Mouse (Mus musculus) forebrain, embryonic 14.5 days (tissue): ENCODE results near the gene Tbcd. TPM values are rescaled to one million over a fixed set of nuclear protein-coding genes. Genes with fewer than 3 reads are reported as not detected.
A peak's percentile ranks its signal among the peaks of the same experiment; 100 is the strongest.

ENCODE experiments used
- ATAC-seq: fragments of 200-750 bp; cut with Nextera tagmentation; 2 replicates; pipeline ENCODE4 v1.8.0; 2017; ENCODE audit warnings: mild to moderate bottlenecking, moderate library complexity
- DNase-seq: peaks from one replicate; pipeline ENCODE4 v3.0.0-alpha.2; 2015; ENCODE audit warnings: low spot score
- H3K27ac ChIP-seq: fragments of 300-500 bp; sonication (generic); 2 replicates; pipeline ENCODE4 v1.5.1; 2014; ENCODE audit warnings: low read depth, mild to moderate bottlenecking, control low read depth, low read length, moderate library complexity
- H3K27me3 ChIP-seq: fragments of 300-500 bp; sonication (generic); replicated peaks from 2 replicates; pipeline ENCODE4 v1.6.1; 2014; ENCODE audit warnings: low read length, control low read depth, mixed read lengths; ENCODE audit not compliant: control insufficient read depth, insufficient read depth
- H3K36me3 ChIP-seq: fragments of 300-500 bp; sonication (generic); 2 replicates; pipeline ENCODE4 v1.6.1; 2014; ENCODE audit warnings: low read length, control low read depth; ENCODE audit not compliant: control insufficient read depth, insufficient read depth
- H3K4me1 ChIP-seq: fragments of 300-500 bp; sonication (generic); 2 replicates; pipeline ENCODE4 v1.6.1; 2014; ENCODE audit warnings: antibody characterized with exemption, low read length, control low read depth; ENCODE audit not compliant: control insufficient read depth, insufficient read depth
- H3K4me2 ChIP-seq: fragments of 300-500 bp; sonication (generic); 2 replicates; pipeline ENCODE4 v1.6.1; 2014; ENCODE audit warnings: mild to moderate bottlenecking, control low read depth, low read length
- H3K4me3 ChIP-seq: fragments of 300-500 bp; sonication (generic); 2 replicates; pipeline ENCODE4 v1.5.1; 2014; ENCODE audit warnings: low read depth, low read length, control low read depth
- H3K9ac ChIP-seq: fragments of 300-500 bp; sonication (generic); 2 replicates; pipeline ENCODE4 v1.6.1; 2014; ENCODE audit warnings: mild to moderate bottlenecking, low read length, control low read depth, moderate library complexity
- H3K9me3 ChIP-seq: fragments of 300-500 bp; sonication (generic); replicated peaks from 2 replicates; pipeline ENCODE4 v1.6.1; 2016; ENCODE audit warnings: low read length, control low read depth, mixed read lengths; ENCODE audit not compliant: control insufficient read depth
- WGBS: fragments of 180-500 bp; shearing (Covaris S2); extraction: QIAGEN DNeasy Blood & Tissue Kit; methylation state at CpG from one replicate; pipeline ENCODE4 v1.1.7; 2014; 5-methylcytosine and 5-hydroxymethylcytosine counted together
- polyA plus RNA-seq: library from polyadenylated mRNA; unstranded; fragments of >200 nt; fragmentation: Nextera tagmentation; extraction: Ambion mirVana; gene quantifications from 2 replicates; pipeline ENCODE4 v1.2.1, GENCODE M21; 2014

The Tbcd gene
- polyA plus RNA-seq, 1 experiment from 2014 or later: 33.8 TPM

- Histone ChIP-seq H3K27me3 (no peaks in the 10 kb centered on the region), H3K27ac (no peak overlapping the region), H3K4me3 (no peak overlapping the region), H3K4me2 (no peak overlapping the region), H3K36me3 (peaks cover 2% of the 10 kb centered on the region; the same call in 1 of the 2 replicates), H3K9ac (no peak overlapping the region), H3K9me3 (no peaks in the 10 kb centered on the region), H3K4me1 (no peaks in the 10 kb centered on the region)
- no peak for ATAC-seq
- no peak for DNase-seq
- 93% methylated on average over 5 of the region's 5 CpGs for WGBS
Observed at GRCm38 (mm10) chr11:121648166-121648565, 196.4 kb downstream of the Tbcd start.

DNA sequence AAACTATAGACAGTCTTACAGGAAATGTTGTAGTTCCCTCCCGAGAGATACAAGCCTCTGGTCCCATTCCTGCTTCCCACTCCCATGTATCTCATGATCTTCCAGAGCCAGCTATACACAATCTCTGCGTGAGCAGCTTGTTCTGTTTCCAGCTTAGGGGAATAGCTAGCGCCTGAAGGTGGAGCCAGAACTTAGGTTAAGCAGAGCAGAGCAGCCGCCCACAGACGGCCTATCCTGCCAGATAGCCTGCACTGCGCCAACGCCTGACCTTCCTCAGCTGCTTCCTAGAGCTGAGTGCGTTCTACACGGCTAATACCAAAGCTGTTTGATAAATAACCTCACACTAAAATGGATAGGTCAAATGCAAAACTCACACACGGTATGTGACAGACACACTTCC lies 198.2 kb downstream of the Tbcd start:
- Histone ChIP-seq H3K9me3 (no peaks in the 10 kb centered on the region), H3K4me1 (no peaks in the 10 kb centered on the region), H3K4me3 (no peak overlapping the region), H3K27ac (no peak overlapping the region), H3K9ac (no peak overlapping the region), H3K4me2 (no peak overlapping the region), H3K36me3 (0 out of 2 replicates have a peak, but pooled peaks cover 2% of the 10 kb centered on the region), H3K27me3 (no peaks in the 10 kb centered on the region)
- ATAC-seq: no peak
- DNase-seq: no peak
- 80% methylated on average over 10 of the region's 10 CpGs for WGBS

- H3K4me1 ChIP-seq: no peaks in the 10 kb centered on the region
- no peak for ATAC-seq
- H3K27me3 ChIP-seq: no peaks in the 10 kb centered on the region
- H3K27ac ChIP-seq: no peak overlapping the region
- H3K9ac ChIP-seq: no peak overlapping the region
- DNase-seq: no peak
- no peak overlapping the region for H3K4me2 ChIP-seq
- WGBS: 92% methylated on average over 11 of the region's 11 CpGs
- no peaks in the 10 kb centered on the region for H3K9me3 ChIP-seq
- no peak overlapping the region for H3K4me3 ChIP-seq
- H3K36me3 ChIP-seq: 0 out of 2 replicates have a peak, but pooled peaks cover 2% of the 10 kb centered on the region
Observed at GRCm38 (mm10) chr11:121650668-121651067, 198.9 kb downstream of the Tbcd start.

- no peak overlapping the region for H3K27ac ChIP-seq
- H3K27me3 ChIP-seq: no peaks in the 10 kb centered on the region
- H3K4me3 ChIP-seq: no peak overlapping the region
- H3K4me2 ChIP-seq: no peak overlapping the region
- no peaks in the 10 kb centered on the region for H3K4me1 ChIP-seq
- DNase-seq (no peak), ATAC-seq (no peak)
- H3K36me3 ChIP-seq: 0 out of 2 replicates have a peak, but pooled peaks cover 2% of the 10 kb centered on the region
- no peaks in the 10 kb centered on the region for H3K9me3 ChIP-seq
- H3K9ac ChIP-seq: no peak overlapping the region
- 93% methylated on average over 9 of the region's 9 CpGs for WGBS
Observed at GRCm38 (mm10) chr11:121651556-121651955, 199.8 kb downstream of the Tbcd start.

GRCm38 (mm10) chr11:121651983-121652382 lies 200.2 kb downstream of the Tbcd start:
- no peak for ATAC-seq
- Histone ChIP-seq H3K4me3 (no peak overlapping the region), H3K27me3 (no peaks in the 10 kb centered on the region), H3K9me3 (no peaks in the 10 kb centered on the region), H3K36me3 (0 out of 2 replicates have a peak, but pooled peaks cover 2% of the 10 kb centered on the region), H3K9ac (no peak overlapping the region), H3K27ac (no peak overlapping the region), H3K4me1 (no peaks in the 10 kb centered on the region), H3K4me2 (no peak overlapping the region)
- whole genome bisulfite sequencing: 95% methylated on average over 5 of the region's 5 CpGs
- DNase-seq: no peak

DNA sequence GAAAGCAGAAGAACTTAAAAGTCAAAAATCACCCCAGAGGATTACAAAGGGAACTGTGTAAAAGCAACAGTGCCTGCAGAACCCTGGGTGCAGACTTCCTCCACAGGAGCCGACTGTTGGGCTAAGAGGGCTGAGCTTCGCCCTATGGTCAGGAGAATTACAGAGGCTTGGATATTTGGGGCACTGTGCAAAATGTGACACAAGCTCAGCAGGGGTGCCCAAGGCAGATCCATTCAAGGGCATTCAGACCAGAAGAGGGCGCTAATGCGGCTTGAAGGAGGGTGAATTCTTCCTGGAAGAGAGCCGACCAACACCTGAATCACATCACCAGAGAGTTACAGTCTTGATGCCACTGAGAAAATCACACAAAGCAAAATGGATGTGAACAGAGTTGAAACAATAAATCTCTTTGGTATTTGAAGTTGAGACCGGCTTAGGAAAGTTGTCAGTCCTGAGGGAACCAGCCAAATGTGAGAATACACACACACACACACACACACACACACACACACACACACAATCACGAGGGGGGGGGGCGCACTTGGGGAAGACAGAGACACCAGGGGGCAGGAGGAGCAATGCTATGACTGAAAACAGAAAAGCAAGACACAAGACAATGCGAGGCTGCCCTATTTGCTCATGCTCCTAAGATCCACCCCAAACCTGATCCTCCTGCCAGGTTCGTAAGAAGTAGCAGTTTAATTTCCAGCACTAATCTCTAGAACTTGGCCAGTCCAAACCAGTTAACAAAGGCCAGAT lies 201.0 kb downstream of the Tbcd start:
- H3K9me3 ChIP-seq: no peaks in the 10 kb centered on the region
- no peaks in the 10 kb centered on the region for H3K4me1 ChIP-seq
- WGBS: 60% methylated on average over 10 of the region's 10 CpGs
- DNase-seq (peak; percentile 57), ATAC-seq (no peak)
- H3K4me3 ChIP-seq: no peak overlapping the region
- H3K36me3 ChIP-seq: 0 out of 2 replicates have a peak, but pooled peaks cover 2% of the 10 kb centered on the region
- H3K27me3 ChIP-seq: no peaks in the 10 kb centered on the region
- no peak overlapping the region for H3K27ac ChIP-seq
- H3K4me2 ChIP-seq: no peak overlapping the region
- no peak overlapping the region for H3K9ac ChIP-seq

GRCm38 (mm10) chr11:121653631-121654030 lies 201.9 kb downstream of the Tbcd start:
- Histone ChIP-seq H3K27ac (no peak overlapping the region), H3K36me3 (0 out of 2 replicates have a peak, but pooled peaks cover 2% of the 10 kb centered on the region), H3K9me3 (no peaks in the 10 kb centered on the region), H3K9ac (no peak overlapping the region), H3K4me3 (no peak overlapping the region), H3K4me2 (no peak overlapping the region), H3K4me1 (no peaks in the 10 kb centered on the region), H3K27me3 (no peaks in the 10 kb centered on the region)
- ATAC-seq (no peak), DNase-seq (no peak)
- 88% methylated on average over 4 of the region's 4 CpGs for WGBS

DNA sequence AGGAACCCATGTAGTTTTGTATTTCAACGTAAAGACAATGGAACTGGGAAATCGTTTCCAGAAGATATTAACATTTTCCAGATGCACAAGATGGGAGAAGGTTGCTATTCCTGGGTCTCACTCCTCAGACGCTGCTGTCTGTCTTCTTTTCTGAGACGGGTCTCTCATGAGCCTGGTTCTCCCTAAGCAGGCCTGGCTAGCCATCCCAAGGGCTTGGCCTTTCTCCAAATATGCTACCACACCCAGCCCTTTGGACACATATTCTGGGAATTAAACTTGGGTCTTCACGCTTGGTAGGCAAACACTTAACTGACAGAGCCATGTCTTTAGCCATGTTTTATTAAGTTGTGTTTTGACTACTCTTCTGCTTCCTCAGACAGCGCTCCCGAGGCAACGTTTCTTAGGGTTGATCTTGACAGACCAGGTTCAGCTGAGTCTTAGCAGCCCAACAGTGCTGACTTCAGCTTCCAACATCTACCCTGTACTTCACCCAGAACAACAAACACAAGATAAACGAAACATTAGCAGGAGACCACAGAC lies 202.7 kb downstream of the Tbcd start:
- H3K36me3 ChIP-seq: 0 out of 2 replicates have a peak, but pooled peaks cover 2% of the 10 kb centered on the region
- 86% methylated on average over 9 of the region's 9 CpGs for WGBS
- DNase-seq (no peak), ATAC-seq (no peak)
- no peak overlapping the region for H3K9ac ChIP-seq
- H3K27me3 ChIP-seq: no peaks in the 10 kb centered on the region
- no peak overlapping the region for H3K27ac ChIP-seq
- H3K4me1 ChIP-seq: no peaks in the 10 kb centered on the region
- no peaks in the 10 kb centered on the region for H3K9me3 ChIP-seq
- no peak overlapping the region for H3K4me3 ChIP-seq
- no peak overlapping the region for H3K4me2 ChIP-seq

GRCm38 (mm10) chr11:121655166-121655806 lies 203.5 kb downstream of the Tbcd start:
- DNase-seq (no peak), ATAC-seq (no peak)
- Histone ChIP-seq H3K4me2 (no peak overlapping the region), H3K36me3 (0 out of 2 replicates have a peak, but pooled peaks cover 1% of the 10 kb centered on the region), H3K9ac (no peak overlapping the region), H3K4me1 (no peaks in the 10 kb centered on the region), H3K27me3 (no peaks in the 10 kb centered on the region), H3K4me3 (no peak overlapping the region), H3K27ac (no peak overlapping the region), H3K9me3 (no peaks in the 10 kb centered on the region)
- WGBS: 92% methylated on average over 6 of the region's 6 CpGs
